Mouse (Mus musculus): ENCODE measurements around the gene Aff4. TPM values are rescaled to one million over a fixed set of nuclear protein-coding genes. Genes with fewer than 3 reads are reported as not detected.
A peak's percentile ranks its signal among the peaks of the same experiment; 100 is the strongest.

Aff4 gene
- total RNA-seq (2012; rRNA removed) = 19.8 and 24.0 TPM in 2 replicates
- 22.1 and 25.7 TPM in 2 replicates for total RNA-seq (2014; rRNA removed)
- polyA plus RNA-seq (2012; ENCODE audit: insufficient read length, low read depth) = 50.6 and 51.4 TPM in 2 replicates

DNA sequence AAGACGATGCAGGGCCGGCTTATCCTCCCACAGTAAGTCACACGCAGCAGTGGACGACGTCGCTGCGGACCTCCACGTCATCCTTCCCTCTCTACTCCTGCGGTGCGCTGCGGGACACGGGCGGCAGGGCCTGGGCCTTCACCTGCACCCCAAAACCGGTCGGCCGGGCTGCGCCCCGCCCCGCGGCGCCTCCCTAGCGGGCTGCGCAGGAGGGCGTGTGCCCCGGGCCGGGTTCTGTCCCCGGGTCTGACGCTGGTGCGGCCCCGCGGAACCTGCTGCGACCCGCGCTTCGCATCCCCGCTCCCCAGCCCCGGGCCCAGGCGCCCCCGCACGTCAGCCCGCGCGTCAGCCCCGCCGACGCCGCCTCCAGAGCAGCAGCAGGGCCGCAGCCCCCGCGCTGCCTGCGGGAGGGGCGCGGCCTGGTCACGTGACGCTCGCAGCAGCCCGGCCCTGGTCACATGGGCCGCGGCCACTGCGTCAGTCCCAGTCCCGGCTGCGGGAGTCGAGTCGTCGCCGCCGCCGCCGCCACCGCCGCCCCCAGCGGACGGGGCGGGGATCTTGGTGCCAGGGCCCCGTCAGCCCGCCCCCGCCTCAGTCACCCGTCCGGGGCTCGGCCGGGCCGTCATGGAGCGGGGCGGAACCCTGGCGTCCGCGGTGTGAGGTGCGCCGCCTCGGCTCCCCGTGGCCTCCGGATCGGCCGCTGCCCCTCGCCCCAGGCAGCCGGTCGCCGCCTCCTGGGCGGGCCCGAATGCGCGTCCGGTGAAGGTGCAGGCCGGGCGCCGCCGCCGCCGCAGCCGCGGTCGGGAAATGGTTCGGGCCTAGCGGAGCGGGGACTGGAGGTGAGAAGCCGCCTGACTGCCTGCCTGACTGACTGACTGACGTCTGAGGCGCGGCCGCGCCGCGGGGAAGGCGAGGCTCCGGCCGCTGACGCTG is at the start of gene Aff4:
TSS of gene Aff4 (plus strand) at position 543 of the 933 bp plus-strand sequence.
- H3K9ac ChIP-seq (ENCODE audit: insufficient read depth, low read depth) = peak within 1 kb of the TSS; percentile 95
- peaks cover 29% of the 10 kb centered on the region for H3K27me3 ChIP-seq (replicated peaks)
- TF ChIP-seq ZMIZ1 (IDR thresholded peaks at IDR 0.05; ENCODE audit: low read depth, low read length) (peak; percentile 97), USF2 (conservative IDR thresholded peaks at IDR 0.05; ENCODE audit: low read depth, low read length) (peak; percentile 93), UBTF (IDR thresholded peaks at IDR 0.05; ENCODE audit: low read depth, low read length) (peak; percentile 79; the same call in 1 of the 2 replicates), CHD2 (IDR thresholded peaks at IDR 0.05; ENCODE audit: low read length) (0 out of 2 replicates have a peak, but pooled peaks have one; percentile 12), RCOR1 (conservative IDR thresholded peaks at IDR 0.05; ENCODE audit: low read depth, low read length) (peak; percentile 61; the same call in 1 of the 2 replicates), SIN3A (IDR thresholded peaks at IDR 0.05; ENCODE audit: low read length) (peak; percentile 89), IRF4 (IDR thresholded peaks at IDR 0.05; ENCODE audit: low read depth, low read length) (peak; percentile 65), MXI1 (IDR thresholded peaks at IDR 0.05; ENCODE audit: low read depth, low read length) (peak; percentile 92), MEF2A (IDR thresholded peaks at IDR 0.05; ENCODE audit: borderline replicate concordance, low read depth, low read length) (peak; percentile 12; the same call in 1 of the 2 replicates), MYC (IDR thresholded peaks at IDR 0.05; ENCODE audit: low read depth, low read length) (no peak), GABPA (IDR thresholded peaks at IDR 0.05; ENCODE audit: insufficient replicate concordance, low read depth, low read length) (no peak), POLR2A (IDR thresholded peaks at IDR 0.05; ENCODE audit: low read depth, low read length) (peak; percentile 84), MAX (IDR thresholded peaks at IDR 0.05; ENCODE audit: low read length) (peak; percentile 96), POLR2AphosphoS2 (IDR thresholded peaks at IDR 0.05; ENCODE audit: low read depth, low read length) (peak; percentile 71; the same call in 1 of the 2 replicates), HCFC1 (IDR thresholded peaks at IDR 0.05; ENCODE audit: low read depth, low read length) (no peak; the same call in 1 of the 2 replicates), NELFE (IDR thresholded peaks at IDR 0.05; ENCODE audit: low read depth, low read length) (peak; percentile 83), USF1 (IDR thresholded peaks at IDR 0.05; ENCODE audit: low read depth, low read length) (peak; percentile 98), MAZ (IDR thresholded peaks at IDR 0.05; ENCODE audit: low read depth, low read length) (0 out of 2 replicates have a peak, but pooled peaks have one; percentile 76), MAFK (IDR thresholded peaks at IDR 0.05; ENCODE audit: insufficient replicate concordance, low read length) (no peak), NRF1 (IDR thresholded peaks at IDR 0.05; ENCODE audit: low read depth, low read length) (peak; percentile 70), TCF12 (IDR thresholded peaks at IDR 0.05; ENCODE audit: low read depth, low read length) (peak; percentile 61), BHLHE40 (IDR thresholded peaks at IDR 0.05; ENCODE audit: low read depth, low read length) (peak; percentile 93), RAD21 (IDR thresholded peaks at IDR 0.05; ENCODE audit: low read depth, low read length) (no peak), CTCF (conservative IDR thresholded peaks at IDR 0.05 in 1 of 2, IDR thresholded peaks at IDR 0.05 in 1 of 2; ENCODE audit: low read depth in 2 of 2, low read length in 2 of 2) (no peak)
- in situ Hi-C loops (cut with MboI; ENCODE audit: low pct_ligation_motif_present, low pct_unique_long_range_greater_than_20kb, low sequenced_read_pairs) (no loop called here), dilution Hi-C loops (cut with MboI; ENCODE audit: extremely low pct_ligation_motif_present, extremely low pct_unique_long_range_greater_than_20kb, low sequenced_read_pairs) (no loop called here)
- H3K4me2 ChIP-seq (ENCODE audit: insufficient read depth, low read depth, poor library complexity, severe bottlenecking) = peak within 1 kb of the TSS; percentile 99; the same call in 1 of the 2 replicates
- no peaks in the 10 kb centered on the region for H3K9me3 ChIP-seq (replicated peaks; ENCODE audit: low read length)
- peak within 1 kb of the TSS; percentile 77 to 90 (median 88) for H3K4me3 ChIP-seq (replicated peaks in 1 of 3; ENCODE audit: low read depth in 2 of 3, low read length in 2 of 3, poor library complexity in 1 of 3)
- H3K79me2 ChIP-seq (replicated peaks; ENCODE audit: control insufficient read depth, extremely low read depth, insufficient read depth, poor library complexity, severe bottlenecking) = peaks cover 31% of the 10 kb centered on the region
- H3K36me3 ChIP-seq (replicated peaks in 1 of 2; ENCODE audit: control insufficient read depth in 1 of 2, insufficient read depth in 1 of 2, low read length in 1 of 2) = peaks cover 5 to 13% of the 10 kb centered on the region in 2 experiments
- H3K27ac ChIP-seq (ENCODE audit: insufficient read depth, low read depth) = peak within 1 kb of the TSS; percentile 86
- peaks cover 0 to 19% of the 10 kb centered on the region in 2 experiments; a peak in 2 of 4 replicates for H3K4me1 ChIP-seq (ENCODE audit: control insufficient read depth in 1 of 2, insufficient read depth in 2 of 2)
- DNase-seq (ENCODE audit: extremely low read depth) = peak; percentile 85
